Mouse (Mus musculus): ENCODE results near the gene Slc22a27. TPM values are rescaled to one million over a fixed set of nuclear protein-coding genes. Genes with fewer than 3 reads are reported as not detected.
"Not testable (repeated sequence)": the region's sequence is repeated elsewhere in the genome, so short reads cannot be mapped to it uniquely, and the experiment has no call there.

Slc22a27 gene
- not detected in 2 replicates for polyA plus RNA-seq (2014; fragmentation: Nextera tagmentation; extraction: Ambion mirVana)

GRCm38 (mm10) chr19:7965927-7966326, at the start of gene Slc22a27:
Slc22a27 (minus strand) TSS chr19:7966027.
- not testable (repeated sequence) for H3K4me2 ChIP-seq; DNase-seq (ENCODE audit: low spot score, missing footprints); H3K27ac ChIP-seq (ENCODE audit: low read depth, low read length); H3K36me3 ChIP-seq (ENCODE audit: control insufficient read depth, insufficient read depth, low read length); H3K9ac ChIP-seq (ENCODE audit: low read length); H3K9me3 ChIP-seq (ENCODE audit: control insufficient read depth, low read length); H3K4me3 ChIP-seq (ENCODE audit: low read depth, low read length); H3K27me3 ChIP-seq (ENCODE audit: control insufficient read depth, insufficient read depth, low read length); H3K4me1 ChIP-seq (ENCODE audit: control insufficient read depth, insufficient read depth, low read length); ATAC-seq (ENCODE audit: low FRiP score)
- 67% methylated on average over 5 of the region's 5 CpGs for WGBS

GRCm38 (mm10) chr19:8011596-8011995, 45.8 kb upstream of the Slc22a27 start:
- not testable (repeated sequence) for H3K9ac ChIP-seq (ENCODE audit: low read length); H3K9me3 ChIP-seq (ENCODE audit: control insufficient read depth, low read length); DNase-seq (ENCODE audit: low spot score, missing footprints); H3K36me3 ChIP-seq (ENCODE audit: control insufficient read depth, insufficient read depth, low read length); H3K4me2 ChIP-seq; ATAC-seq (ENCODE audit: low FRiP score); H3K27ac ChIP-seq (ENCODE audit: low read depth, low read length); H3K4me1 ChIP-seq (ENCODE audit: control insufficient read depth, insufficient read depth, low read length); H3K27me3 ChIP-seq (ENCODE audit: control insufficient read depth, insufficient read depth, low read length); H3K4me3 ChIP-seq (ENCODE audit: low read depth, low read length)
- 93% methylated on average over 9 of the region's 9 CpGs for WGBS

GRCm38 (mm10) chr19:8009086-8009485, 43.3 kb upstream of the Slc22a27 start:
- not testable (repeated sequence) for H3K4me3 ChIP-seq (ENCODE audit: low read depth, low read length); ATAC-seq (ENCODE audit: low FRiP score); H3K9ac ChIP-seq (ENCODE audit: low read length); H3K4me1 ChIP-seq (ENCODE audit: control insufficient read depth, insufficient read depth, low read length); H3K36me3 ChIP-seq (ENCODE audit: control insufficient read depth, insufficient read depth, low read length); H3K27ac ChIP-seq (ENCODE audit: low read depth, low read length); H3K4me2 ChIP-seq; H3K27me3 ChIP-seq (ENCODE audit: control insufficient read depth, insufficient read depth, low read length); H3K9me3 ChIP-seq (ENCODE audit: control insufficient read depth, low read length); DNase-seq (ENCODE audit: low spot score, missing footprints)
- WGBS = 91% methylated on average over 6 of the region's 6 CpGs

GRCm38 (mm10) chr19:7968703-7969102, 2.9 kb upstream of the Slc22a27 start:
- Histone ChIP-seq H3K4me2 (no peak overlapping the region), H3K27me3 (ENCODE audit: control insufficient read depth, insufficient read depth, low read length) (no peaks in the 10 kb centered on the region), H3K4me1 (ENCODE audit: control insufficient read depth, insufficient read depth, low read length) (no peaks in the 10 kb centered on the region), H3K4me3 (ENCODE audit: low read depth, low read length) (no peak overlapping the region), H3K9me3 (ENCODE audit: control insufficient read depth, low read length) (no peaks in the 10 kb centered on the region), H3K36me3 (ENCODE audit: control insufficient read depth, insufficient read depth, low read length) (no peaks in the 10 kb centered on the region), H3K27ac (ENCODE audit: low read depth, low read length) (no peak overlapping the region), H3K9ac (ENCODE audit: low read length) (no peak overlapping the region)
- ATAC-seq (ENCODE audit: low FRiP score) = no peak
- DNase-seq (ENCODE audit: low spot score, missing footprints) = no peak
- 80% methylated on average over 2 of the region's 2 CpGs for WGBS

- H3K4me1 ChIP-seq (ENCODE audit: control insufficient read depth, insufficient read depth, low read length) = not testable (repeated sequence)
- WGBS = 67% methylated on average over 1 of the region's 1 CpGs
These were observed 723 bp upstream of the Slc22a27 start for GRCm38 (mm10) chr19:7966550-7966949.

GRCm38 (mm10) chr19:7939391-7939790, 26.4 kb downstream of the Slc22a27 start:
- not testable (repeated sequence) for H3K9me3 ChIP-seq (ENCODE audit: control insufficient read depth, low read length); H3K4me3 ChIP-seq (ENCODE audit: low read depth, low read length); ATAC-seq (ENCODE audit: low FRiP score); H3K4me1 ChIP-seq (ENCODE audit: control insufficient read depth, insufficient read depth, low read length); DNase-seq (ENCODE audit: low spot score, missing footprints); H3K27ac ChIP-seq (ENCODE audit: low read depth, low read length); H3K36me3 ChIP-seq (ENCODE audit: control insufficient read depth, insufficient read depth, low read length); H3K9ac ChIP-seq (ENCODE audit: low read length); H3K27me3 ChIP-seq (ENCODE audit: control insufficient read depth, insufficient read depth, low read length); H3K4me2 ChIP-seq
- WGBS = 87% methylated on average over 18 of the region's 18 CpGs

More at GRCm38 (mm10) chr19:7966550-7966949, 723 bp upstream of the Slc22a27 start:
- not testable (repeated sequence) for H3K4me2 ChIP-seq; H3K4me3 ChIP-seq (ENCODE audit: low read depth, low read length); H3K27me3 ChIP-seq (ENCODE audit: control insufficient read depth, insufficient read depth, low read length); DNase-seq (ENCODE audit: low spot score, missing footprints); ATAC-seq (ENCODE audit: low FRiP score); H3K36me3 ChIP-seq (ENCODE audit: control insufficient read depth, insufficient read depth, low read length); H3K9me3 ChIP-seq (ENCODE audit: control insufficient read depth, low read length); H3K27ac ChIP-seq (ENCODE audit: low read depth, low read length); H3K9ac ChIP-seq (ENCODE audit: low read length)

GRCm38 (mm10) chr19:7876626-7877025, 89.2 kb downstream of the Slc22a27 start:
- Histone ChIP-seq H3K4me3 (ENCODE audit: low read depth, low read length) (no peak overlapping the region), H3K36me3 (ENCODE audit: control insufficient read depth, insufficient read depth, low read length) (no peaks in the 10 kb centered on the region), H3K27ac (ENCODE audit: low read depth, low read length) (no peak overlapping the region), H3K4me2 (no peak overlapping the region), H3K4me1 (ENCODE audit: control insufficient read depth, insufficient read depth, low read length) (no peaks in the 10 kb centered on the region), H3K27me3 (ENCODE audit: control insufficient read depth, insufficient read depth, low read length) (no peaks in the 10 kb centered on the region), H3K9me3 (ENCODE audit: control insufficient read depth, low read length) (peaks cover 4% of the 10 kb centered on the region; the same call in 1 of the 2 replicates), H3K9ac (ENCODE audit: low read length) (no peak overlapping the region)
- 89% methylated on average over 1 of the region's 1 CpGs for WGBS
- no peak for ATAC-seq (ENCODE audit: low FRiP score)
- no peak for DNase-seq (ENCODE audit: low spot score, missing footprints)

GRCm38 (mm10) chr19:7829851-7830250, 136.0 kb downstream of the Slc22a27 start:
- WGBS = 68% methylated on average over 2 of the region's 2 CpGs
- Histone ChIP-seq H3K4me3 (ENCODE audit: low read depth, low read length) (no peak overlapping the region), H3K27ac (ENCODE audit: low read depth, low read length) (no peak overlapping the region), H3K9me3 (ENCODE audit: control insufficient read depth, low read length) (peaks cover 4% of the 10 kb centered on the region; the same call in 1 of the 2 replicates), H3K27me3 (ENCODE audit: control insufficient read depth, insufficient read depth, low read length) (no peaks in the 10 kb centered on the region), H3K36me3 (ENCODE audit: control insufficient read depth, insufficient read depth, low read length) (no peaks in the 10 kb centered on the region), H3K4me2 (no peak overlapping the region), H3K4me1 (ENCODE audit: control insufficient read depth, insufficient read depth, low read length) (no peaks in the 10 kb centered on the region), H3K9ac (ENCODE audit: low read length) (no peak overlapping the region)
- ATAC-seq (ENCODE audit: low FRiP score) (no peak), DNase-seq (ENCODE audit: low spot score, missing footprints) (no peak)

Data from midbrain, embryonic 11.5 days (tissue).